Mouse (Mus musculus) MEL (cell line): ENCODE measurements around the gene 1700025G04Rik.

ENCODE experiments used
- BHLHE40 ChIP-seq: IDR thresholded peaks from 2 replicates; pipeline ENCODE4 v1.6.1; 2012; ENCODE audit warnings: low read depth, mild to moderate bottlenecking, inconsistent platforms, low read length, improper control_type of control experiment, borderline replicate concordance
- CHD1 ChIP-seq: IDR thresholded peaks from 2 replicates; pipeline ENCODE4 v1.6.1; 2012; ENCODE audit warnings: low read depth, mild to moderate bottlenecking, inconsistent platforms, low read length, improper control_type of control experiment
- CTCF ChIP-seq, 3 experiments: IDR thresholded peaks in 2 of 3; conservative IDR thresholded peaks in 1 of 3; 2 replicates each; pipeline ENCODE4 v1.5.1; 2011 to 2012; ENCODE audit warnings: low read length in 3 of 3, low read depth in 2 of 3, mild to moderate bottlenecking in 2 of 3, improper control_type of control experiment in 1 of 3, inconsistent platforms in 1 of 3, mixed read lengths in 1 of 3, moderate library complexity in 1 of 3; ENCODE audit not compliant: control insufficient read depth in 1 of 3, insufficient read depth in 1 of 3, poor library complexity in 1 of 3, severe bottlenecking in 1 of 3
- E2F4 ChIP-seq: IDR thresholded peaks from 2 replicates; pipeline ENCODE4 v1.6.1; 2011; ENCODE audit warnings: low read depth, low read length, improper control_type of control experiment, borderline replicate concordance
- GATA1 ChIP-seq: IDR thresholded peaks from 2 replicates; pipeline ENCODE4 v1.6.1; 2011; ENCODE audit warnings: low read depth, low read length, improper control_type of control experiment
- MAX ChIP-seq: IDR thresholded peaks from 2 replicates; pipeline ENCODE4 v1.6.1; 2011; ENCODE audit warnings: low read length, improper control_type of control experiment
- MAZ ChIP-seq: IDR thresholded peaks from 2 replicates; pipeline ENCODE4 v1.6.1; 2012; ENCODE audit warnings: low read depth, mild to moderate bottlenecking, inconsistent platforms, low read length, improper control_type of control experiment
- POLR2A ChIP-seq, 2 experiments: IDR thresholded peaks; 2 replicates each; pipeline ENCODE4 v1.6.1; 2011 to 2012; ENCODE audit warnings: low read length in 2 of 2, mild to moderate bottlenecking in 2 of 2, control low read depth in 1 of 2, improper control_type of control experiment in 1 of 2, low read depth in 1 of 2, moderate library complexity in 1 of 2; ENCODE audit not compliant: control insufficient read depth in 1 of 2, insufficient read depth in 1 of 2, poor library complexity in 1 of 2
- TAL1 ChIP-seq: IDR thresholded peaks from 2 replicates; pipeline ENCODE4 v1.6.1; 2012; ENCODE audit warnings: mild to moderate bottlenecking, inconsistent platforms, low read length, moderate library complexity, mixed read lengths
- USF2 ChIP-seq, 2 experiments: IDR thresholded peaks; 2 replicates each; pipeline ENCODE4 v1.6.1; 2011 to 2012; ENCODE audit warnings: improper control_type of control experiment in 2 of 2, low read length in 2 of 2, borderline replicate concordance in 1 of 2, inconsistent platforms in 1 of 2, low read depth in 1 of 2, mild to moderate bottlenecking in 1 of 2; ENCODE audit not compliant: insufficient read depth in 1 of 2
- ZC3H11A ChIP-seq: IDR thresholded peaks from 2 replicates; pipeline ENCODE4 v1.6.1; 2012; ENCODE audit warnings: low read depth, mild to moderate bottlenecking, inconsistent platforms, low read length, improper control_type of control experiment

DNA sequence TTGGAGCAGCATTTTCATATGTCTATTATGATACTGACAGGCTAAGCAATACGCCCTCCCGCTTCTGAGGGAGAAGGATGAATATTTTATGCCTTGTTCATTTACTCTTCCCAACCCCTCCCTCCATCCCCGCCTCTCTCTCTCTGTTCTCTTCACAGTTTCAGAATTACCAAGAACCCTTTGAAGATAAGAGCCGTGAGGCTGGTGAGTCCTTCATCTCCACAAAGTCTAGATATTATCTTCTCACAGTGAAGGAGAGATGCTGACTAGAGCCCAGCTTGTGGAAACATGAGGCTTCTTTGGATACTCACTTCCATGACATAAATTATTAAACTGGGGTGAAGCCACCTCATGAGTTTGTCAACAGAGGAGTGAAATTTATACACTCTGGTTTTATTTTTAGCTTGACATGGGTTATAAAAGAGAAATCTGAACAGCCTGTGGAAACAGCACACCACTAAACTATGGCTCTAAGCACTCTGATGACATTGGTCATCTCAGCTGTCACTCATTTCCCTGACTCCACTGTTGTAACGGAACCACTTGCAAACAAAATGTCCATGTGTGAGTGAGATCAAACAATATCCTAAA is 116.7 kb downstream of the 1700025G04Rik start:
- TF ChIP-seq E2F4 (no peak), CTCF (IDR thresholded peaks at IDR 0.05 in 2 of 3, conservative IDR thresholded peaks at IDR 0.05 in 1 of 3; ENCODE audit: control insufficient read depth in 1 of 3, insufficient read depth in 1 of 3, low read depth in 2 of 3, low read length in 3 of 3, poor library complexity in 1 of 3, severe bottlenecking in 1 of 3) (no peak), GATA1 (no peak), USF2 (IDR thresholded peaks at IDR 0.05; ENCODE audit: borderline replicate concordance in 1 of 2, insufficient read depth in 1 of 2, low read depth in 1 of 2, low read length in 2 of 2) (no peak), CHD1 (no peak), ZC3H11A (no peak), POLR2A (IDR thresholded peaks at IDR 0.05; ENCODE audit: control insufficient read depth in 1 of 2, insufficient read depth in 1 of 2, low read depth in 1 of 2, low read length in 2 of 2, poor library complexity in 1 of 2) (no peak), BHLHE40 (no peak), MAZ (no peak), MAX (no peak), TAL1 (no peak)
